Mouse (Mus musculus): ENCODE measurements at regions not wholly inside any gene's neighbourhood (a gene's known extent, or its start where the extent isn't known, plus 50 kb on each side); places are given as distances from the start of the nearest gene placed in this dataset.

- TF ChIP-seq CTCF (IDR thresholded peaks at IDR 0.05; ENCODE audit: borderline replicate concordance, control insufficient read depth, extremely low read depth, insufficient read depth, low read length, poor library complexity) (no peak), POLR2A (IDR thresholded peaks at IDR 0.05; ENCODE audit: control insufficient read depth, extremely low read depth, insufficient read depth, low read length, poor library complexity) (no peak)
Observed at GRCm38 (mm10) chr10:66854895-66855294, 241.0 kb upstream of the Jmjd1c start.
